Mouse (Mus musculus) liver (tissue): ENCODE measurements around the gene Mvb12b.

Source experiments
- DNase-seq: peaks from one replicate; pipeline ENCODE4 v3.0.0-alpha.2; 2020; ENCODE audit warnings: mixed read lengths

Gene Mvb12b

DNA sequence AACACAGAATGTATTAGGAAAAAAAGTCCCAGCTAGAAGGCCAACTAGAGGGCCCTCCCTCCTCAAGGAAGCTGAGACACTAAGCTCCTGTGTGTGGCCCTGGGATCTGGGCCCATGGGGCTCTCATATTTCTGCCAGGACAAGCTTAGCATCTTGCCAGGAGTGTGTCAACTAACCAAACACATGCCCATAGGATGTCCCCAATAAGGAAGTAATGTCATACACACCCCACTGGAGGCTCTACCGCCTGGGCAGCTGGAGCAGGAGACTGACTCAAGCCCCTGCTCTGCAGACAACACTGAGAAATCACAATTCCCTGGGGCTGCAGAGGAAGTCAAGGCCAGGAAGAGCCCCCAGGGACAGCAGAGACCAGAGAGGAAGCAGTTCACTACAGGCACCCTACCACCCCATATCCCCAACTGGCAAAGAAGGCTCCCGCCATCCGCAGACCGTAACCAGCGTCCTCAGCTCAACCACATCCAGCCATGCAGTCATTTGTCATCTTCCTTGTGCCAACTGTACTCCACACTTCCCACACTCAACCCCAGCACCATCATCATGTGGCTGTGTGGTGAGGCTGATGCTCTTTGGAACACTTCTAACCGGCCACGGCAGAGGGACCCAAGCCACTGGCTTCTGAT, 3.0 kb downstream of the Mvb12b start:
- no peak for DNase-seq

DNA sequence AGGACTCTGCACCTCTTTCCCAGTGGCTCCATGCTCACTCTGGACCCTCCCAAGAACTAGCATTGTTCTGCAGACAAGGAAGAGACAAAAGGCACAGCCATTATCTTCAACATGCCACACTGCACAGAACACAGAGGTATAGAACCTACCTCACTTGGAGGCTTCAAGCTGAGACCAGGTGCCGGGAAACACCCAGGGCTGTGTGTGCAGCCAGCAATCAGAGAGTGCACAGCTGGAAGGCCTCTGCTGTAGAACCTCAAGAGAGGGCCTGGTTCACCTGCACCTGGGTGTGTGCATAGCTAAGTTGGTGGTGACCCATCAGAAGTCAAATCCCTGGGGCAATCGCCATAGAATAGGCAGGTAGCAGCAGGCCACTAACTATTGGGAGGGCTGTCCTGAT, 8.5 kb downstream of the Mvb12b start:
- peak; percentile 2 for DNase-seq

DNA sequence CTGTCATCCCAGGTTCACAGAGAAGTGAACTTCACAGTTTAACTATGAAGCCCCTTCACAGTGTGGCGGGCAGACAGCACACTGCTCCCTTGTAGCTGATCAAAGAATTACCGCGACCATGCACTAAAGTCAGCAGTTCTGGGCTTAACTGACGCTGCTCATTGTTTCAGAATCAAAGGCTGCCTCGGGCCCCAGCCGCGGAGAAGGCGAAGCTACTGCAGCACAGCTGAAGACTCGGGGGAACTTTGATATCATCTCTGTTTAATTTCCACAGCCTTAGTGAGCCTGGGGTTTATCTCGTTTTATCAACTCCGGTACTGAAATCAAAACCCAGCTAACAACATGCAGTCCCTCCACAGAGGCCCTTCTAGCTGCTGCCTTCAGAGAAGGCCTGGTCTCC, 9.3 kb downstream of the Mvb12b start:
- peak; percentile 2 for DNase-seq

DNA sequence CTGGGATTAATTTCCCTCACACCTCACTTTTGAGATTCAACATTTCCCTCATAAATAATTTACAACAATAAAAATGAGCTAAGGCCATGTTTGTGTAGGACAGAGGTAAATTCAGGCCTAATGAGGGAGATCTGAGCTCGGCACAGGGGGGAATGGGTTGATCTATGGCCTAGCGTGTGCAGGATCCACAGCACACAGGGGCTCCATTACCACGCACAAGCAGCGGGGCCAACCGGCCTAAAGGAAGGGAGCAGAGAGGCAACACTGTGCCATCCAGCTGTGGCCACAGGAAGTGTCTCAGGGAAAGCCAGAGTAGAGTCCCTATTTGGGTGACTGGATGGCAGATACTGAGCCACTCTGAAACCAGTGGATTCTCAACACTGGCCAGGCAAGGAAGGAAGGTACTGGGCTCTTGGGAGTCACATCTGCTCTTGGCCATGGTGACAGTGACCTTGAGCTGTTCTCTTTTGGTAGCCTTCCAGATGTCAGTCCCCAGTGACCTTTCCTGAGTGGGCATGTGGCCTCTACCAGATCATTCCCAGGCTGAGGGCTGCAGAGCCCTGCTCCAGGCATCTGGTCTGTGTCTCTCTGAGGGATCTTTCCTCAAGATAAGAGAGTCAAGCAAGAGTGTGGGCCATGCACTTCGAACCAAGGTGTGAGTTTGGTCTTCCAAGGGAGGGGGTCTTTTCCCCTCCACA, 9.9 kb downstream of the Mvb12b start:
- DNase-seq = no peak

DNA sequence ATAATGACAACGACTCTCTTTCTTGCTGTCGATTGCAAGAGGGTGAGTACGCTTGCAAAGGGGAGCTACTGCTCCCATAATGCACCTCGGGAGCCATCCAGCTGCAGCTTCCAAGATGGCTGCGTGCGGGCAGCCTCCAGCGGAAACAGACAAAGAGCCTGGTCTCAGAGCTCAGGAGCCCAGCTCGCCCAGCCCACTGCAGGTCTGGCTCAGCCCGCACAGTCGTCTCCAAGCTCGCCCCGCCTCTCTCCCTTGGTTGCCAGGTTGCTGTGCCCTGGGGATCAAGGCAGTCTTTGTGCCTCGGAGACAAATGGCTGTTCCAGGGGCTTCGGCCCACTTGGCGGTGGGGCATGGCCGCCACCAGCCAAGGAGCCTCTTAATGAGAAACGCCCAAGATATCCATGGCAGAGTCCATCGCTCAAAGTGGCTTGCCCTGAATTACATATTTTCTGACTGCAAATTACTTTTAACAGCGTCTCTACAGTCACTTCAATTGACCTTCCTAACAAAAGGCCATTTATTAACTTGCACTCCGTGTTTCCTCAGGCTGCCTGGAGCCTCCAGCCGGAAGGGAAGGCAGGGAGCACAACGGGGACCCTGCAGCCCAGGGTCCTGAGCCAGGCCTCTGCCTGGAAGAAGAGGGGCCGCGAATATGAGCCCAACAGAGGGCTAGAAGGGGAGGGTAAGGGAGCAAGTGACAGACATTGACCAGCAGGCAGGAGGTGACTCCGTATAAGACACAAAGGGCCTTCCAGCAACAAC, 11.0 kb downstream of the Mvb12b start:
- peak; percentile 26 for DNase-seq

DNA sequence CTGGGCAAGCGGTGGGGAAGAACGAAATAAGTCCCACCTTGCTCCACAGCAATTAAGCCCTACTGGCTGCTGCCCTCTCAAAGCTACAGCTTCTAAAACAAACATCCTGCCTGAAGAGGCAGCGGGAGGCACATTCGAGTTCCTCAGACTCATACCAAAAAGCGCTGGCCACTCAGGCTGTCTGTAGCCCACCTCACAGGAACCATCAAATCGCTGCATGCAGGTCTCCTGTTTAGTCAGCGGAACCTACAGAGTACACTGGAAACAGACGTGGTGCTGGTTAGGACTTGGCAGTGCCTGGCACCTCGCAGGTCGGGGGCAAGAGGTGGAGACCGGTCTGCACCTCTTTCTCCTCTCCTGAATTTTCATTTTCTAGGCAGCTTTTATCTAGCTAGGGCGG, 12.2 kb downstream of the Mvb12b start:
- DNase-seq = peak; percentile 3

DNA sequence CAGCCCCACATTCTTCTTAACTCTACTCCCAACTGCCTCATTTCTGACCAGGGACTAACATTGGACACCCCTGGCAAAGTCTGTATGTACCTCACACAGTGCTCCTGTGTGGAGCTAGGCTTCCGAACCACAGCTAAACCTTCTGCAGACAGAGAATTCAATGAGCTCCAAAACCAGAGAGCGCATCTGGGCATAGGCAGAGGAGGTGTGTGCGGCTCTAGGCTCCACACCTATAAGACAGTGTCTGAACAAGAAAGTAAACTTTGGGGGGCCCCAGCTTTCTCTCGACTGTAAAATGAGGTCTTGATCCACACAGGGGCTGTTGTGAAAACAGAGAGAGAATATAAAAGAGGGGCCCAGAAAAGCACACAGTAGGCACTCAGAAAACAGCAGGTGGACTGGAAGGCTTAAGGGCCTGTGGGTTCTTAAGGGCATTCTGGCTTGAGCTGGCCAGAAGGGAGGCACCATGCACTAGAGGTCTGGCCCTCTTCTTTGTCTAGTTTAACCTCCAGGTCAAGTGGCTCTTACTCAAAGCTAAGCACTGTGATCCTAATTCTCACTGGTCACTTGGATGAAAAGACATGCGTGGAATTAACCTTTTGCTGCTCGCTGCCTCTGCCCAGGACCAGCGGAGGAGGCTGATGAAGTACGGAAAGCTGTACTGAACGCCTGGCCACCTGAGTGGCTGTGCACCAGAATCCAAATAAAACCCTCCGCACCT, 12.7 kb downstream of the Mvb12b start:
- DNase-seq = peak; percentile 1

DNA sequence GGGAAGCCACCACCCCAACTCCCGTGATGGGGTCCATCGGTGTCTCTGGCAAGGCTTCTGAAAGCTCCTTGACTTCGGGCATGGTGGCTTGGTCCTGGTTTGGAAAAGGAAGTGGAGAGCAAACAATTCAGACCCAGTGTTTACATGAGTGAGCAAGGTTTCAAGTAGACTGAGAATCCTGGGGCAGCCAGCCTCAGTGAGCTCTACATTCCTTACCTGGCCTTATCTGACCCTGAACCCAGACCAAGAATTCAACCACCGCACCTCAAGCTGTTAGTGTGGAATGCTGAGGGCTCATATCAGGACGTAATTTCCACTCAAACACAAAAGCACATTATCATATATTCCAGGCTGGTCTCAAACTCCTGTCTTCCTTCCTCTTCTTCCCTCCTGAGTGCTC, 13.4 kb downstream of the Mvb12b start:
- peak; percentile 1 for DNase-seq

DNA sequence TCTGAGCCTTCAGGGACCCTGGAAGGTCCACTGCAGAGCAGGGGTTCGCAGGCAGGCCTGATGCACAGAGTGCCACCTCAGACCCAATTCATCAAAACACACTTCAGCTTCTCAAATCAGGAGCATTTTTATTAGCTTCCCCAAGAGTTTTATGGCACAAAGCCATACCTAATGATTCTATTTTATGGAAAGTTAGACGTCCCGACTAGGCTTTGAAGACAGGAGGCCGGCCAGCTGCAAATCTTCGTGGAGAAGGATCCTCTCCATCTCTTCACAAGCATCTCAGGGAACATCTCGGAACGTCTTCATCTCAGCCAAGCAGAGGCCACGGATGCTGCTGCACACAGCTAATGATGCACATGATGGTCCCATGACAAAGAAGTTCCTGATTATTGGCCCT, 14.2 kb downstream of the Mvb12b start:
- peak; percentile 2 for DNase-seq

DNA sequence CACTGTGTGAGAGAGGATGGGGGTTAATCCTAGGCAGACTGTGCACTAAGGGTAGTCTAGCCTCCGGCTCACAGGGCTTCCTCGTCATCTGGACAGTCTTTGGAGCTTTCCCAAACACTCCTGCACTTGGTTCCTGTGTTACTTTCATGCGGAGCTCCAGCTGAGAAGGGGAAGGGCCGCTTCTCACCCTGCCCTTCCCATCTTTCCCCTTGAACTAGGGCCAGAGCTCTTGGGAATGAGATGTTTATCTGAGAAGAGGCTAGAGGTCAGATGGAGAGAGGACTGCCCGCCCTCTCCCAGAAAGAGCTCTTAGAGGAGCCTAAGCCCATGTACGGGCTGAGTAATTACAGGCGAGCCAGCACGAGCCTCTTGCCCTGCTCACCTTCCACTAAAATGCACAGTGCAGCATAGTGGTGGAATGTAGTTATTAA, 14.9 kb downstream of the Mvb12b start:
- peak; percentile 1 for DNase-seq

DNA sequence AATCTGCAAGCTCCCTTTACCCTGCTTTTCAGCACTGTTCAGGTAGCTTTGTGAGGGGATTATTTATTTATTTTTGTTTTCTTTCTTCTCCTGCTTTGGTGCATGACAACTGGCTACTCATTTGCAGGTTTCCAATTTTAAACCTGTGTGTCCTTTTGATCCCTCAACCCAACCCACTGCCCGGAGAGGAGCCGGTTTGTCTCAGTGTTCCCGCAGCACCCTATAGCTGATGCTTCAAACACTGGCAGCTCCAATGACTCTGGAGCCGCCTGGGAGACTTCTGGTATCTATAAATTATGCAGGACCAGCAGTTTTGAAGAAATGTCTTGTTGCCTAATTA, 16.6 kb downstream of the Mvb12b start:
- peak; percentile 2 for DNase-seq

DNA sequence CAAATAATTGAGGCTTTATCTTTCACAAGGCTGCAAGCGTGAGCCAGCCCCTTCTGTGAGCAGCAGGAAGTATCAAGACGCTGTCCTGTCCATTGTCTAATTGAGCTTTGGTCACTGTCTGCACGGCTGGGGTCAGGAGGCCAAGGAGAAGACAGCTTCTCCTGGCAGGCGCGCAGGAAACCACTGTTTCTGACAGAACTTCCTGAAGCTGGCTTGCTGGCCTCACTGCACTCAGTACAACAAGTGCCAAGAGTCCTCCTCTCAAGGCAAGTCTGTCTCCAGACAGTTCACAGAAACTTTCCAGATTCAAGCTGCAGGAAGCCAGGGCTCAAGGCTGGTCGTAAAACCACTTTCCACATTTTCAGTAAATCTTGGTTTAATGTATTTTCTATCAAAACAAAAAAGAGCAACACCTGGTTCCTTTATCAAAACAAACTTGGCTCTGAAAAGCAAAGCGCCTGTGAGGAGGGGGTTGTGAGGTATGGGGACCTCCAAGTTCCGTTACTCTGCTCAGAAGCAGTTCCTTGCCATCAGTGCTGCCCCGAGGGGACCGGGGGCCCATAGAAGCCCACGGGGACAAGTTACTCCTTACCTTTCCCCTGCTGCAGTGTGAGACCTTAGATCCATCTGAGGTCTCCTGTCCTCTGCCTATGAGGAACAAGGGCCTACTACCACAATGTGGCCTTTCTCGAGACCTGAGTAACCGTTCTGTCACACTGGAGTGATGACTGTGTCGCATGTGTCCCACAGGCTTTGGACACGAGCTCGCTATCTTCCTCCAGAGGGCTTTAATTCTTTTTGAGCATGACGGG, 17.2 kb downstream of the Mvb12b start:
- peak; percentile 56 for DNase-seq

DNA sequence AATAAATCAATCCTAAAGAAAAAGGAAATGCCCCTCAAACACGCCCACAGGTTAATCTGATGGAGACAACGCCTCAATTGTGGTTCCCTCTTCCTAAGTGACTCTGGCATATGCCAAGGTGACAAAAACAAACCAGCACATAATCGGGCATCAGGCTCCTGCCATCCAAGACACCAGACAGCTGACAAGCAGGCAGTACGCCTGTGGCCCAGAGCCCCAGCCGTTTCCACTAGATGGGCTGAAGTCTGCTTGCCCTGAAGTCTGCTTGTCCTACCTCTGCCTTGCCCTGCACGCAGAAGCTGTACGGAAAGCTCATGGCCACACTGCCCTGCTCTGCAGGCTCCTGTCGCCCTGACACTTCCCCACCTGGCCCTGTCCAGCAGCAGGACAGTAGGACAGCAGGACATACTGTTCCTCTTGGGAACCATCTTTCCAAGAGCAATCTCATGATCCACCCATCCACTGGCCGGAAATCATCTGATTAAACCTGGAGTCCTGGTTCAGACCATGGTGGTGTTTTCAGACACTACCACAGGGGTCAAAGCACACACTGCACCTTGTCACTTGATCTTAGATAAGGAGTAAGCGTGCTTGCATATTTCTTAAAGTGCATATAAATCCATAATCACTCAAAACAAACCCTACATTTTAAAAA, 17.9 kb downstream of the Mvb12b start:
- no peak for DNase-seq

DNA sequence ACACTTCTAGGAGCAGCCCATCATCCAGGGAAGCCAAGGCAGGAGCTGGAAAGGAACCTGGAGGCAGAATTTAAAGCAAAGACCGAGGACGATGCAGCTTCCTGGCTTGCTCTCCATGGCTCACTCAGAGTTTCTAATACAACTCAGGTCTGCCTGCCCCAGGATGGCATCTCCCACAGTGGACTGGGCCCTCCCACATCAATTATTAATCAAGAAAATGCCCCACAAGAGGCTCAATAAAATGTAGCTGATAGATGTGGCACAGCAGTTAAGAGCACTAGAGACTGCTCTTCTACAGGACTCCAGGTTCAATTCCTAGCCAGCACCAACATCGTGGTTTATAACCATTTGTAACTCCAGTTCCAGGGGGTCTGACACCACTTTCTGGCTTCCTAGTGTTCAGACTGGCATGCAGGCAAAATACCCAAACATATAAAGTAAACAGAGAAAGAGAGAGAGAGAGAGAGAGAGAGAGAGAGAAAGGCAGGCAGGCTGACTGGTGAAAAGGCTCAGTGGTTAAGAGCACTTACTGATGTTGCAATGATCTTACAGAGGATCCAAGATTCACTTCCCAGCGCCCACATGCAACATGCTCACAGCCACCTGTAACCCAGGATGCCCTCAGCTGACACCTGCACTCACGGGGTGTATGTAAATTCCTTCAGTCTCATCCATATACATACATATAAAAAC, 18.6 kb downstream of the Mvb12b start:
- DNase-seq = no peak

DNA sequence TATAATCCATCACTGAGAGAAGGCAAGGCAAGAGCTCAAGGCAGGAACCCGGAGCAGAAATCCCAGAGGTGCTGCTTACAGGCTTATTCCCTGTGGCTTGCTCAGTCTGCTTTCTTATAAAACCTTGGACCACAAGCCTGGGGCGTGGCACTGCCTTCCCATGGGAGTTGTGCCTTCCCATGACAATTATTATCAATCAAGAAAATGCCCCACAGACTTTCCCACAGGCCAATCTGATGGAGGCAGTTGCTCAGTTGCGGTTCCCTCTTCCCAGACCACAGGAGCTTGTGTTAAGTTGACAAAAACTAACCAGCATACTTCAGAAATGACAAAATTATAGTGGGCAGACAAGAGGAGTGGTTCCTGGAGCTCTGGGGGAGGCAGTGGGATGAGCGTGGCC, 19.4 kb downstream of the Mvb12b start:
- no peak for DNase-seq

DNA sequence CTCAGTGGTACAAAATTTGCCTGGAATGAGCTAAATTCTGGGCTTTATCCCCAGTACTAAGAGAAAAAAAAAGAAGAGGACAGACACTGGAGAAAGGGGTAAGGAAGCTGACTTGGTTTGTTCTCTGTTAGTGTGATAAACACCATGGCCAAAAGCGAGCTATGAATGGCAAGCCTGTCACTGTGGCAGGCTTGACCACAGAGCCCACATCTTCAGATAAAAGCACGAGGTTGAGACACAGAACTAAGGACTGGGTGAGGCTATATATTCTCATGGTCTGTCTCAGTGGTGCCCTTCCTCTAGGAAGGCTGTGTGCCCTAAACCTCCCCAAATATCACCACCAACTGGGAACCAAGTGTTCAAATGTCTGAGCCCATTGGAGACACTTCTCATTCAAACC, 31.0 kb downstream of the Mvb12b start:
- no peak for DNase-seq

DNA sequence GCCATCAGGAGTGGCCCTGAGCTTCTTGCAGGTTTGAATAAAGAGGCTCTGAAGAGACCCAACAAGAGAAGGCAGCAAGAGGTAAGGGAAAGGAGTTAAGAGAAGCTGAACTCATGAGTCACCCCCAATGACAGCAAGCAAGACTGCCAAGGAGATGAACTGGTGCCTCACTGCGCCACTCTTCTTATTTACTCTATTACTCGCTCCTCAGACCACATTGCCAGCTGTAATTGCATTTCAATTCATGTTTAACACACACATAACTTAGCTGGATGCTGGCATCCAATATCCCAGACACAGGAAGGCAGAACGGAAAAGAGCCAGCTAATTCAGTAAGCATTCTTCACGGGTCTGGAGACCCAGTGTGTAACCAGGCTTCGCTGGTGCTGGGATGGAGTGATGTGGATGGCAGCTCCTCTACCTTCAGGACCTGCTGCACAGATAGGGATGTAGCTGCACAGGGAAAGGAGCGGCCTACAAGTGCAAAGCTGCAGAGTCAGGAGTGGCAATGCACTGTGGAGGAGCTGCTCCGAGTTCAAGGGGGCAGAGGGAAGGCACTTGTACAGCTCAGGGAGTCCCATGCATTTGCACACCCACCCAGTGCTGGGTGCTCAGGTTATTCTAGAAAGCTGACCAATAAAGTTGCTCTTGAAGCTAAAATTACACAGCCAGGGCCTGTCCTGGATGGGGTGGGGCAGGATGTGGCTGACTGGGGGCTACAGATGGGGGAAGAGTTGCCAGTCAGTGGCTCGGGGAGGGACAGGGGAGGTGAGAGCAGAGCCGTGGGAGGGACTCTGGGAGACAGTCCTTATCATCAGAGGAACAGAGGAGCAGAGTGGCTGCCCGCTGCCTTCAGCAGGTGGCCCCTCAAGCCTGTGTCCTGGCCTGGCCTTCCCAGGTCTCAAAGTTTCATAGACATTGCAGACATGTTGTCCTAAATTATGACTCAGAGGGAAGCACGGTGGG, 34.5 kb downstream of the Mvb12b start:
- DNase-seq = peak; percentile 91

DNA sequence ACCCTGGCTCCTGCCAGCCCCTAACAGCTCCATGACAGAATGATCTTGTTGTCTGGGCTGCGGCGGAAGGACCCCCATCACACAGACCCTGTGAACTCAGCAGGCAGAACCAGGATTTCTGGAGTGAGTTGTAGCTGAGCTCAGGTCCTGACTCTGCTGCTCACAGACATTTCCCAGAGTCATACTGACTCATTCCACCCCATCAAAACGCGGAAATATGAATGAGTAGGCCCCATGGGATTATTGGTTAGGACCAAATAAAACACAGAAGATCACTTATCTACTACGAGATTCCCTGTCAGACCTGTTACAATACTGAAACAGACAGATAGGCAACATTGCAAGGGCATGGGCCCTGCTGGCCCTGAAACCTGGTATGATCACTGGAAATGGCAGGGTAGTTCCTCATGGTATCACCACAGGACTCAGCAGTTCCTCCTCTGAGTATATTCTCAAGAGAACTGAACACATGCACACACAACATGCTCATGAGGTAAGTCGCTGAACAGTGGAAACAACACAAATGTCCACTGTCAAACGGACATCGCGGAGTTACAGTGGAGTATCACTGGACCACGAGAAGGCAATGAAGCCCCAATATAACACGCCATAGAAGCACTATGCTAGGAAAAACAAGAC, 40.4 kb downstream of the Mvb12b start:
- no peak for DNase-seq

DNA sequence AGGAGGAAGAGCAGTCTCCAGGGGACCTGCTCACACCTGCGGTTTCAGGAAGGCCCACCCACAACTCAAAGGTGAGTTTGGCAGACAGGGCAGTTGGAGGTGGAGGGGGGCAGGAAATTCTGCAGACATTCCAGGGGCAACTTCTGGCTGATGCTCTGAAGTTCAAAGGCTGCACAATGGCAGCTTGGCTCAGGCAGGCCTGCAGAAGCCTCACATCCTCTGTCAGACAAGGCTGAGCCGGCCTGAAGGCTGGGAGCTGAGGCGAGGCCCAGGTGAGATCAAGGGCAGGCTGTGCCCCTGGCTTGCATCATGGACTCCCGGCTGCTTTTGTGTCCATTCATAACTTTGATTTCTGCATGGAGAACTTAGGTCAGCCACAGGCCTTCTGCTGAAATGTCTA, 41.1 kb downstream of the Mvb12b start:
- no peak for DNase-seq

DNA sequence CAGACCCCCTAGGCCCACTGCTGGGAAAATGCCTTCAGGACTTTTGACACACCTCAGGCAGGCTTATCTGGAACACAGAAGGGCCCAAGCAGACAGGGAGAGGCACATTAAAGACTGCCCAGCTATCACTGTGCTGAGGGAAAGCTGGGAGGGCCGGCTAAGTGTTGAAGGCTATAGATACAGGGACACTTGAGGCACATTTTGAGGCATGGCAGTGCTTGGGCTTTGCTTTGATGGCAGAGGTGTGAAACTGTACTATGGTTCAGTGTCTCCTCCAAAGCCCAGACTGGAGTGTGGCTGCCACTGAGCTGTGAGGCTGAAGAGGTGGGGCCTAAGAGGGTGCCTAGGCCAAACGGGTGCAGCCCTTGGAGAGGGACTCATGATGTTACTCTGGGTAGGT, 44.1 kb downstream of the Mvb12b start:
- DNase-seq = peak; percentile 83
